Mouse (Mus musculus): ENCODE results near the gene Ahrr. TPM values are rescaled to one million over a fixed set of nuclear protein-coding genes. Genes with fewer than 3 reads are reported as not detected.

Gene Ahrr
- total RNA-seq (2021) (1 to 10 TPM in 1 of 2 experiments, under 1 TPM in 1; 0.81 to 1.9 TPM), polyA plus RNA-seq (2012; rRNA removed) (1.1 and 1.6 TPM in 2 replicates)
- long read RNA-seq, partial matches to known transcripts, result 0 of 2 reads
- long read RNA-seq, other reads (novel, unspliced or antisense), result 2 of 2 reads

GRCm38 (mm10) chr13:74292167-74292566 is at the start of gene Ahrr:
Ahrr (minus strand) TSS chr13:74292331.
- peak; percentile 82 for DNase-seq

GRCm38 (mm10) chr13:74341036-74341435 is 48.9 kb upstream of the Ahrr start:
- peak; percentile 54 for DNase-seq

GRCm38 (mm10) chr13:74329321-74329720 is 37.2 kb upstream of the Ahrr start:
- no peak for DNase-seq

- DNase-seq, result peak; percentile 98
These were observed 25.2 kb upstream of the Ahrr start, which contains the start of gene Pdcd6 for GRCm38 (mm10) chr13:74317170-74317849. Pdcd6 (minus strand) TSS chr13:74317580.

GRCm38 (mm10) chr13:74316789-74317169 is 24.6 kb upstream of the Ahrr start:
- no peak for DNase-seq

GRCm38 (mm10) chr13:74316386-74316785 is 24.3 kb upstream of the Ahrr start:
- DNase-seq, result no peak

GRCm38 (mm10) chr13:74314616-74315015 is 22.5 kb upstream of the Ahrr start:
- no peak for DNase-seq

GRCm38 (mm10) chr13:74305780-74306179 is 13.6 kb upstream of the Ahrr start:
- no peak for DNase-seq

GRCm38 (mm10) chr13:74305380-74305779 is 13.2 kb upstream of the Ahrr start:
- peak; percentile 64 for DNase-seq

- no peak for DNase-seq
These were observed 10.2 kb upstream of the Ahrr start for GRCm38 (mm10) chr13:74302050-74303037.

- no peak for DNase-seq
These were observed 9.5 kb upstream of the Ahrr start for GRCm38 (mm10) chr13:74301607-74301984.

GRCm38 (mm10) chr13:74300925-74301606 is 8.9 kb upstream of the Ahrr start:
- DNase-seq, result peak; percentile 76

- peak; percentile 42 for DNase-seq
These were observed 4.2 kb upstream of the Ahrr start for GRCm38 (mm10) chr13:74296376-74296775.

- DNase-seq, result no peak
These were observed 2.5 kb downstream of the Ahrr start for GRCm38 (mm10) chr13:74289646-74290045.

- no peak for DNase-seq
These were observed 9.8 kb downstream of the Ahrr start for GRCm38 (mm10) chr13:74282299-74282698.

GRCm38 (mm10) chr13:74275726-74276125 is 16.4 kb downstream of the Ahrr start:
- DNase-seq, result no peak

- peak; percentile 67 for DNase-seq
These were observed 31.7 kb downstream of the Ahrr start for GRCm38 (mm10) chr13:74260231-74260992.

GRCm38 (mm10) chr13:74259460-74260230 is 32.5 kb downstream of the Ahrr start:
- DNase-seq, result peak; percentile 78

GRCm38 (mm10) chr13:74246494-74246893 is 45.6 kb downstream of the Ahrr start:
- DNase-seq, result peak; percentile 45

- DNase-seq, result no peak
These were observed 46.3 kb downstream of the Ahrr start for GRCm38 (mm10) chr13:74245899-74246231.

Measured in adrenal gland, adult 2 months (tissue).